Mouse (Mus musculus): Measurements from ENCODE around the gene Gucy2c. TPM values are rescaled to one million over a fixed set of nuclear protein-coding genes. Genes with fewer than 3 reads are reported as not detected.
"Not testable (repeated sequence)": the region's sequence is repeated elsewhere in the genome, so short reads cannot be mapped to it uniquely, and the experiment has no call there.

Gene Gucy2c
- total RNA-seq, 2 experiments from 2014 or later: not detected

GRCm38 (mm10) chr6:136803739-136804633 is 22.4 kb upstream of the Gucy2c start, which contains the start of gene Hist4h4:
Hist4h4 (minus strand) TSS chr6:136804415.
- peak; percentile 46 for ATAC-seq (replicated peaks; ENCODE audit: poor library complexity, severe bottlenecking)

GRCm38 (mm10) chr6:136803093-136803738 is 21.7 kb upstream of the Gucy2c start:
- 0 out of 2 replicates have a peak, but pooled peaks have one; percentile 0 for ATAC-seq (replicated peaks; ENCODE audit: poor library complexity, severe bottlenecking)

GRCm38 (mm10) chr6:136801274-136801673 is 19.7 kb upstream of the Gucy2c start:
- ATAC-seq (replicated peaks; ENCODE audit: poor library complexity, severe bottlenecking): no peak

- ATAC-seq (replicated peaks; ENCODE audit: poor library complexity, severe bottlenecking): no peak
Measured at GRCm38 (mm10) chr6:136800710-136801109, 19.1 kb upstream of the Gucy2c start.

GRCm38 (mm10) chr6:136797874-136798693 is 16.5 kb upstream of the Gucy2c start:
- ATAC-seq (replicated peaks; ENCODE audit: poor library complexity, severe bottlenecking): not testable (repeated sequence)

GRCm38 (mm10) chr6:136795850-136796249 is 14.3 kb upstream of the Gucy2c start:
- ATAC-seq (replicated peaks; ENCODE audit: poor library complexity, severe bottlenecking): no peak

- ATAC-seq (replicated peaks; ENCODE audit: poor library complexity, severe bottlenecking): no peak
Measured at GRCm38 (mm10) chr6:136795110-136795509, 13.5 kb upstream of the Gucy2c start.

- peak; percentile 67 for ATAC-seq (replicated peaks; ENCODE audit: poor library complexity, severe bottlenecking)
Measured at GRCm38 (mm10) chr6:136793831-136794525, 12.4 kb upstream of the Gucy2c start.

- ATAC-seq (replicated peaks; ENCODE audit: poor library complexity, severe bottlenecking): peak; percentile 58
Measured at GRCm38 (mm10) chr6:136792884-136793758, 11.6 kb upstream of the Gucy2c start.

- ATAC-seq (replicated peaks; ENCODE audit: poor library complexity, severe bottlenecking): no peak
Measured at GRCm38 (mm10) chr6:136789391-136789971, 7.9 kb upstream of the Gucy2c start.

- no peak for ATAC-seq (replicated peaks; ENCODE audit: poor library complexity, severe bottlenecking)
Measured at GRCm38 (mm10) chr6:136782761-136783160, 1.2 kb upstream of the Gucy2c start.

GRCm38 (mm10) chr6:136782146-136782545 is 581 bp upstream of the Gucy2c start:
- no peak for ATAC-seq (replicated peaks; ENCODE audit: poor library complexity, severe bottlenecking)

GRCm38 (mm10) chr6:136776392-136776791 is 5.2 kb downstream of the Gucy2c start:
- no peak for ATAC-seq (replicated peaks; ENCODE audit: poor library complexity, severe bottlenecking)

- ATAC-seq (replicated peaks; ENCODE audit: poor library complexity, severe bottlenecking): no peak
Measured at GRCm38 (mm10) chr6:136769859-136770258, 11.7 kb downstream of the Gucy2c start.

- ATAC-seq (replicated peaks; ENCODE audit: poor library complexity, severe bottlenecking): no peak
Measured at GRCm38 (mm10) chr6:136769143-136769542, 12.4 kb downstream of the Gucy2c start.

- ATAC-seq (replicated peaks; ENCODE audit: poor library complexity, severe bottlenecking): peak; percentile 17; the same call in 1 of the 2 replicates
Measured at GRCm38 (mm10) chr6:136763912-136764311, 17.7 kb downstream of the Gucy2c start.

- ATAC-seq (replicated peaks; ENCODE audit: poor library complexity, severe bottlenecking): peak; percentile 99
Measured at GRCm38 (mm10) chr6:136750567-136750966, 31.0 kb downstream of the Gucy2c start.

GRCm38 (mm10) chr6:136745586-136745985 is 36.0 kb downstream of the Gucy2c start:
- ATAC-seq (replicated peaks; ENCODE audit: poor library complexity, severe bottlenecking): peak; percentile 27

- ATAC-seq (replicated peaks; ENCODE audit: poor library complexity, severe bottlenecking): no peak
Measured at GRCm38 (mm10) chr6:136743729-136744128, 37.8 kb downstream of the Gucy2c start.
